Mouse (Mus musculus) liver, postnatal 0 days (tissue): ENCODE results near the gene Trim2.

Experiments
- CTCF ChIP-seq: sonication (generic); IDR thresholded peaks from 2 replicates; pipeline ENCODE4 v1.5.1; 2016; ENCODE audit warnings: antibody characterized with exemption, low read depth
- EP300 ChIP-seq: IDR thresholded peaks from 2 replicates; pipeline ENCODE4 v1.6.1; 2016; ENCODE audit warnings: antibody characterized with exemption, low read depth, mild to moderate bottlenecking

DNA sequence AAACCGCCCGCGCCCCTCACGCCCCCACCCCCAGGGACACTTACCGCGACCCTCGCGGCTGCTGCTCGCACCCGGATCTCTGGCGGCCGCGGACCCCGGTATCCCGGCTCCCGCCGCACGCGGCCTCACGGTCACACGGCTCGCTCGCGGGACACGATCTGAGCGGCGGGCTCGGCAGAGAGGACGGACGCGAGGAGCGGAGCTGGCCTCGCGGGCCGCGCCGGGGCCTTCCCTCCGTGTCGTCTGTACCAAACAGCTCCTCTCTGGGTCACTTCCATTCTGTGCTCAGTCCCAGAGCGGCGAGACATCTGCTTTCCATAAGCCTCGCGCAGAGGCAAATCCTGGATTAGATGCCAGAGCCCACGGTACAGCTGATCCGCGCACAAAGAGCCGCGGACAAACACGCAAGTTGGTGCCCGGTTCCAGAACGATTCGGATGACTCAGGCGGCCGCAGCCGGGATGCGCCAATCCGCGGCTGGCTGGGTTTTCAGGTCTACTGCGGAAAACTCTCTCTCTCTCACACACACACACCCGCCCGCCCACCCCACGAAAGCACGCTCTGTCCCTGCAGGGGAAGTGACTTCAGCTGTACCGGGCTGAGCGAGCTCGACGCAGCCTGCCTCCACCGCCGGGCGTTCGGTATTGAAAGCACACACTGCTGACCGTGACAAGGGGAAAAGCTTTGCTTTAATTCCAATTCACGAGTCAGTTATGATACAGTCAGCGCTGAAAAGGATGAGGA lies 47.2 kb downstream of the Trim2 start:
- TF ChIP-seq EP300 (no peak), CTCF (no peak)
